Mouse (Mus musculus): ENCODE measurements at regions not wholly inside any gene's neighbourhood (a gene's known extent, or its start where the extent isn't known, plus 50 kb on each side); places are given as distances from the start of the nearest gene placed in this dataset.

DNA sequence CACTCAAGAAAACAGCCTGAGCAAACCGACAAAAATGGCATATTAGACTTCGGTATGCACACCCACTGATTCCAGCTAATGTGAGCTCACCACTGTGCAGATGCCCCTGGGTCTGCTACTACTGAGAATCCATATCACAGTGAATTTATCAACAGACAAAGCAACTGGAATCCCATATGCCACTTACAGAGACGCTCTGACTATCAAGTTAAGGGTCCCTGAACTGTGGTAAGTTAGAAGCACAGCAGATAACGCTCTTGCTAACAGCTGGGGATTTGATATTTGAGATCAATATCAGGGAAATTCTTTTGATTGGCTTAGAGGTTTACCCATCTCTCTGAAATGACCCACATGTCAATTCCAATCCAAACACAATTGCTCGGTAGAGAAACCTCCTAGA lies 205.0 kb downstream of the Parm1 start:
- H3K36me3 ChIP-seq (ENCODE audit: control insufficient read depth, insufficient read depth, low read length, poor library complexity, severe bottlenecking), result no peaks in the 10 kb centered on the region
- TF ChIP-seq CTCF (IDR thresholded peaks at IDR 0.05; ENCODE audit: low read depth, low read length), result no peak
- TF ChIP-seq POLR2A (IDR thresholded peaks at IDR 0.05; ENCODE audit: insufficient read depth, low read length), result no peak
- no peak for TF ChIP-seq EP300 (IDR thresholded peaks at IDR 0.05; ENCODE audit: insufficient read depth, low read depth, low read length)
- no peak overlapping the region for H3K4me3 ChIP-seq (ENCODE audit: low read depth, low read length)
- no peaks in the 10 kb centered on the region for H3K9me3 ChIP-seq (replicated peaks; ENCODE audit: control insufficient read depth, insufficient read depth, low read length, poor library complexity, severe bottlenecking)
- H3K9ac ChIP-seq (ENCODE audit: low read depth, poor library complexity, severe bottlenecking), result no peak overlapping the region
- no peaks in the 10 kb centered on the region for H3K4me1 ChIP-seq (ENCODE audit: control insufficient read depth, insufficient read depth, low read length)
- H3K27me3 ChIP-seq (ENCODE audit: control insufficient read depth, insufficient read depth, low read length, poor library complexity, severe bottlenecking), result no peaks in the 10 kb centered on the region
- H3K27ac ChIP-seq (ENCODE audit: insufficient read depth, low read length), result no peak overlapping the region

DNA sequence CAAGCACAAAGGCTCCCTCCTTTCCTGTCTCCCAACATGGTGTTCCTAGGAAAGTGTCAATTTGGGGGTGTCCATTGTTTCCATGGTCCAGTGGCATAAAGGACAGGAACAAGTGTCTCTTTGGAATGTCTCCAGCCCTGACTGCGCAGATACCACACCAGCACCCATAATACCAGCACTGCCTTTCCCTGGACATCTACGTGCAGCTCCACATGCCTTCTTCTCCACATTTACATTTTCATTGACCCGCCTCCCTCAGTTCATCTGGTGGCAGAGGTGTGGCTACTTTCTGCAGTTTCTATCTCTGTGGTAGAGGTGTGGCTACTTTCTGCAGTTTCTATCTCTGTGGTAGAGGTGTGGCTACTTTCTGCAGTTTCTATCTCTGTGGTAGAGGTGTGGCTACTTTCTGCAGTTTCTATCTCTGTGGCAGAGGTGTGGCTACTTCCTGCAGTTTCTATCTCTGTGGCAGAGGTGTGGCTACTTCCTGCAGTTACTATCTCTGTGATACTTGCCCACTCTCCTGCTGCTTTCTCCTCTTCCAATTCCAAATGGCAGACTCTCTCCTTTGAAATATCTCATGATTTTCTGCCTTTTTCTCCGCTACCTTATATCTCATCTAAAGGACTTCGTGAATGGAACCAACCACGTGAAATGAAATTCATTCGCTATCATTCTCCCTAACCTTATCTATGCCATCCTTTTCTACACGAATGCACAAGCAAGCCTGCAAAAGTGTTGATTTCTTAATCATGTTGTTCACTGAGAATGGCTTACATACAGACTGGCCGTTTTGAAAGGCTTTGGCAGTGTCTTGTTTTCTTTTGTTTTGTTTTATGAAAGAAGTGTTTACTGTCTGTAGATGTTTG lies 204.0 kb downstream of the Parm1 start:
- Histone ChIP-seq H3K4me1 (ENCODE audit: control insufficient read depth, insufficient read depth, low read length) (no peaks in the 10 kb centered on the region), H3K9ac (ENCODE audit: low read depth, poor library complexity, severe bottlenecking) (no peak overlapping the region), H3K4me3 (ENCODE audit: low read depth, low read length) (no peak overlapping the region), H3K27me3 (ENCODE audit: control insufficient read depth, insufficient read depth, low read length, poor library complexity, severe bottlenecking) (no peaks in the 10 kb centered on the region), H3K36me3 (ENCODE audit: control insufficient read depth, insufficient read depth, low read length, poor library complexity, severe bottlenecking) (no peaks in the 10 kb centered on the region), H3K27ac (ENCODE audit: insufficient read depth, low read length) (no peak overlapping the region), H3K9me3 (replicated peaks; ENCODE audit: control insufficient read depth, insufficient read depth, low read length, poor library complexity, severe bottlenecking) (no peaks in the 10 kb centered on the region)
- TF ChIP-seq EP300 (IDR thresholded peaks at IDR 0.05; ENCODE audit: insufficient read depth, low read depth, low read length), result no peak

DNA sequence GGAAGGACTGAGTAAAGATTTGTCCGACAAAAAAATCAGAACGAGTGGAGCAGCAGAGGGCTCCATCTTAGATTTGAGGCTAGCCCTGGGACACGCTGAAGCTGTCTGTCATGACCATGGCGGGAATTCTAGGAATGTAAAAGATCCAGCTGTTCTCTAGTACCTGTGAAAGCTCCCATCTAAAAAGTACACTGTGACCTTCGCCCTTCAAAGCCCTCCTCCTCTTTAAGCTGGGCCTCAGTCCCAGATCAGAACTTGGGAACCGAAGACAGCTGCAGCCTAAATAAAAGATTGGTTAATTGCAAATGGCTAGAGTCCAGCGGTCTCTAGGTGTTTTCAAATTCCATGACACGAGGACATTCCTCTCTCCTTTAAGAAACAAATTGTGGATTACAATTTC lies 195.6 kb downstream of the Parm1 start:
- H3K9me3 ChIP-seq (replicated peaks; ENCODE audit: control insufficient read depth, insufficient read depth, low read length, poor library complexity, severe bottlenecking), result peaks cover 6% of the 10 kb centered on the region
- H3K36me3 ChIP-seq (ENCODE audit: control insufficient read depth, insufficient read depth, low read length, poor library complexity, severe bottlenecking), result no peaks in the 10 kb centered on the region
- H3K27ac ChIP-seq (ENCODE audit: insufficient read depth, low read length), result no peak overlapping the region
- no peaks in the 10 kb centered on the region for H3K4me1 ChIP-seq (ENCODE audit: control insufficient read depth, insufficient read depth, low read length)
- TF ChIP-seq POLR2A (IDR thresholded peaks at IDR 0.05; ENCODE audit: insufficient read depth, low read length) (no peak), EP300 (IDR thresholded peaks at IDR 0.05; ENCODE audit: insufficient read depth, low read depth, low read length) (no peak), CTCF (IDR thresholded peaks at IDR 0.05; ENCODE audit: low read depth, low read length) (no peak)
- H3K27me3 ChIP-seq (ENCODE audit: control insufficient read depth, insufficient read depth, low read length, poor library complexity, severe bottlenecking), result no peaks in the 10 kb centered on the region
- H3K4me3 ChIP-seq (ENCODE audit: low read depth, low read length), result no peak overlapping the region
- H3K9ac ChIP-seq (ENCODE audit: low read depth, poor library complexity, severe bottlenecking), result no peak overlapping the region

DNA sequence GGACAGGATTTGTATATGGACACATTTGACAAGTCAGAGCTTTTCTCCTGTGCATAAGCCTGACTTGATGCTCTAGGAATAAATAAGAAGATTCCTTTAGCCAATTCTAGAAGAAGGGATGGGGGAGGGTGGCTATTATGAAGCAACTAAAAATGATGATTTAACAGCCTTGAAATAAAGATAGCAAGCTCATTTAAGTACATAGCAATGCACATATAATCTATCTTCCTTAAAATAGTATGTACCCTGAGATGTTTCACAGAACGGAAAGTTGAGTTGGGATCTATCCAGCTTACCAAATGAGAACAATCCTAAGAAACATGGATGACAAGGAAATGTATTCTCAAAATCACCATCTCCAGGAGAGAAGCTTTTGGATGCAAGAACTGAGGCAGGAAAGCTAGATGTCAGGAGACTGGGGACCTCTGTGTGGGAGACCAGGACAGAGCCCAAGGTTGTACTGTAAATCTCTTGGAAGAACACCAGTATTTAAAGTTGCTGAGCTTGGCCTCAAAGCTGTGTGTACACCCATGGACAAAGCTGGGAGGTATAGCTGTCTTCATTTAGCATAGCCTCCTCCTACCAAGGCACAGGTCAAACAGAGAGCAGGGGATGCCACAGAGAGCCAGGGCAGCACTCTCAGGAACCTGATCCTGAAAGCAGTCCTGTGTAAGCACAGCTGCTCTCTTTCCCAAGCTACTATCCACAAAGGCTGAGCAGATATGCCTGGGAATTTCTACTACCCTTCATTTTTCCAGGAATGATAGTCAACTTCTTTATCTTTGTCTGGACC lies 192.3 kb downstream of the Parm1 start:
- H3K4me1 ChIP-seq (ENCODE audit: control insufficient read depth, insufficient read depth, low read length), result no peaks in the 10 kb centered on the region
- H3K9ac ChIP-seq (ENCODE audit: low read depth, poor library complexity, severe bottlenecking), result no peak overlapping the region
- H3K36me3 ChIP-seq (ENCODE audit: control insufficient read depth, insufficient read depth, low read length, poor library complexity, severe bottlenecking), result no peaks in the 10 kb centered on the region
- TF ChIP-seq CTCF (IDR thresholded peaks at IDR 0.05; ENCODE audit: low read depth, low read length) (no peak), EP300 (IDR thresholded peaks at IDR 0.05; ENCODE audit: insufficient read depth, low read depth, low read length) (no peak), POLR2A (IDR thresholded peaks at IDR 0.05; ENCODE audit: insufficient read depth, low read length) (no peak)
- no peaks in the 10 kb centered on the region for H3K27me3 ChIP-seq (ENCODE audit: control insufficient read depth, insufficient read depth, low read length, poor library complexity, severe bottlenecking)
- H3K4me3 ChIP-seq (ENCODE audit: low read depth, low read length), result no peak overlapping the region
- H3K27ac ChIP-seq (ENCODE audit: insufficient read depth, low read length), result no peak overlapping the region
- H3K9me3 ChIP-seq (replicated peaks; ENCODE audit: control insufficient read depth, insufficient read depth, low read length, poor library complexity, severe bottlenecking), result peaks cover under 1% of the 10 kb centered on the region

DNA sequence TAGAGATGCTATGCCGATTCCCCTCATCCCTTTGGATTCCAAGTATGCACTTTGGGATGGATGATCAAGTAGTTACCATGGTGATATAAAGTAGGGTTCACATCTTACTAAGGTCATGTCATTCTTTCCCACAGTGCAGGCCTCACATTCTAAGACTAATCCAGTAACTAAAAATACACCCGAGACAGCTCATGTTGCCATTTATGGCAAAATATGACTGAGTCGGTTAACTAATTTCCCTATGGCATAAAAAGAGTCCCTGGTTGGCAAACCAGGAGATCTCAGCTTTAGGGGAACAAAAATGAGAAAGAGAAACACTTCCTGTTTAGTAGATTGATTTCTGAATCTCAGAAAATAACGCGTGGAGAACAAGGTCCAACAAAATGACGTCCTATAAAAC lies 190.7 kb downstream of the Parm1 start:
- no peaks in the 10 kb centered on the region for H3K4me1 ChIP-seq (ENCODE audit: control insufficient read depth, insufficient read depth, low read length)
- no peak overlapping the region for H3K27ac ChIP-seq (ENCODE audit: insufficient read depth, low read length)
- no peaks in the 10 kb centered on the region for H3K36me3 ChIP-seq (ENCODE audit: control insufficient read depth, insufficient read depth, low read length, poor library complexity, severe bottlenecking)
- TF ChIP-seq EP300 (IDR thresholded peaks at IDR 0.05; ENCODE audit: insufficient read depth, low read depth, low read length), result no peak
- no peak for TF ChIP-seq POLR2A (IDR thresholded peaks at IDR 0.05; ENCODE audit: insufficient read depth, low read length)
- TF ChIP-seq CTCF (IDR thresholded peaks at IDR 0.05; ENCODE audit: low read depth, low read length), result no peak
- H3K27me3 ChIP-seq (ENCODE audit: control insufficient read depth, insufficient read depth, low read length, poor library complexity, severe bottlenecking), result no peaks in the 10 kb centered on the region
- H3K4me3 ChIP-seq (ENCODE audit: low read depth, low read length), result no peak overlapping the region
- no peaks in the 10 kb centered on the region for H3K9me3 ChIP-seq (replicated peaks; ENCODE audit: control insufficient read depth, insufficient read depth, low read length, poor library complexity, severe bottlenecking)
- H3K9ac ChIP-seq (ENCODE audit: low read depth, poor library complexity, severe bottlenecking), result no peak overlapping the region

DNA sequence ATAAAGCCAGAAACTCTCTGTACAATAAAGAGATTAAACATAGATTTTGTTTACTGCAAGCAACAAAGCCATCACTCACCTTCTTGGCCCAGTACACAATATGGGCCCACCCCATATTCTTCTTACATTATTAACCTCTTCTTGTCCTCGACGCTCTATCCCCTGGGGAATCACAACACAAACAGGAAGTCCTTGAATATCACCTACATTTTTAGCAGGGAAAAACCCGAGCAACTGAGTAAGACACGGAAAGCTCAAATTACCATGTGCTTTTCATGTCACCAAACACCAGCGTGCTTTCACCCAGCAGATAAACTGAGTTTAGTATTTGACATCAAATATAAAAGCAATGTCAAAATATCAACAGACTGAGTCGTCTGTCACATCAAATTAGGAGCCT lies 179.7 kb downstream of the Parm1 start:
- Histone ChIP-seq H3K9ac (ENCODE audit: low read depth, poor library complexity, severe bottlenecking) (no peak overlapping the region), H3K27ac (ENCODE audit: insufficient read depth, low read length) (no peak overlapping the region), H3K27me3 (ENCODE audit: control insufficient read depth, insufficient read depth, low read length, poor library complexity, severe bottlenecking) (no peaks in the 10 kb centered on the region), H3K4me1 (ENCODE audit: control insufficient read depth, insufficient read depth, low read length) (no peaks in the 10 kb centered on the region), H3K36me3 (ENCODE audit: control insufficient read depth, insufficient read depth, low read length, poor library complexity, severe bottlenecking) (no peaks in the 10 kb centered on the region), H3K9me3 (replicated peaks; ENCODE audit: control insufficient read depth, insufficient read depth, low read length, poor library complexity, severe bottlenecking) (no peaks in the 10 kb centered on the region), H3K4me3 (ENCODE audit: low read depth, low read length) (no peak overlapping the region)
- TF ChIP-seq CTCF (IDR thresholded peaks at IDR 0.05; ENCODE audit: low read depth, low read length) (no peak), POLR2A (IDR thresholded peaks at IDR 0.05; ENCODE audit: insufficient read depth, low read length) (no peak), EP300 (IDR thresholded peaks at IDR 0.05; ENCODE audit: insufficient read depth, low read depth, low read length) (no peak)

All from ES-Bruce4 (cell line).